Mouse (Mus musculus): ENCODE data around the gene Ryr3. TPM values are rescaled to one million over a fixed set of nuclear protein-coding genes. Genes with fewer than 3 reads are reported as not detected.

The Ryr3 gene
- polyA plus RNA-seq, 1 experiment from 2014 or later = 0.10 TPM

DNA sequence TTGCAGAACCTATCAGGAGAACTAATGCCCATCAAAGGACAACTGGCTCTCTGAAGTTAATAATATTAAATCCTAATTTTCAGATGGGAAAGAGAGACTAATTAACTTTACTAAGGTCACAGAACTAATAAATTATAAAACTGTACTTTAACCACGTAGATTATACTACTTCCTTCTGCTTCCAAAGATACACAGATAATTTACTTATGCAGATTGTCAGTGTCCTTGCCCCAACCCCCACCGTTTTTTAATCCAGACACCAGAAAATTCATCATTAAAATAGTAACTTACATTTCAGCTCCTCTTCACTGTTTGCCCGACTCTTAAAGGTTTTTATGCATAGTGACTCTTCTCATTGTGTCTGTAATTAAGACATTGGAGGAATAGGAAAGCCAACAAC lies 621.1 kb downstream of the Ryr3 start:
- no peak overlapping the region for H3K4me3 ChIP-seq (replicated peaks)
- no peaks in the 10 kb centered on the region for H3K9me3 ChIP-seq
- H3K4me2 ChIP-seq = no peak overlapping the region
- no peak overlapping the region for H3K27ac ChIP-seq
- WGBS = 79% methylated on average over 3 of the region's 3 CpGs
- H3K27me3 ChIP-seq = no peaks in the 10 kb centered on the region
- H3K36me3 ChIP-seq = no peaks in the 10 kb centered on the region
- no peak for ATAC-seq (ENCODE audit: insufficient number of reproducible peaks, insufficient read depth, low FRiP score, low TSS enrichment, low read depth)
- H3K9ac ChIP-seq (replicated peaks) = no peak overlapping the region
- H3K4me1 ChIP-seq (replicated peaks) = no peaks in the 10 kb centered on the region

GRCm38 (mm10) chr2:112593781-112594180 lies 623.1 kb downstream of the Ryr3 start:
- no peak for ATAC-seq (ENCODE audit: insufficient number of reproducible peaks, insufficient read depth, low FRiP score, low TSS enrichment, low read depth)
- Histone ChIP-seq H3K36me3 (no peaks in the 10 kb centered on the region), H3K4me1 (replicated peaks) (no peaks in the 10 kb centered on the region), H3K9ac (replicated peaks) (no peak overlapping the region), H3K4me2 (no peak overlapping the region), H3K27me3 (no peaks in the 10 kb centered on the region), H3K4me3 (replicated peaks) (no peak overlapping the region), H3K27ac (no peak overlapping the region), H3K9me3 (no peaks in the 10 kb centered on the region)
- WGBS = 92% methylated on average over 2 of the region's 2 CpGs

GRCm38 (mm10) chr2:112593322-112593721 lies 623.6 kb downstream of the Ryr3 start:
- Histone ChIP-seq H3K9me3 (no peaks in the 10 kb centered on the region), H3K4me1 (replicated peaks) (no peaks in the 10 kb centered on the region), H3K27me3 (no peaks in the 10 kb centered on the region), H3K4me2 (no peak overlapping the region), H3K36me3 (no peaks in the 10 kb centered on the region), H3K9ac (replicated peaks) (no peak overlapping the region), H3K4me3 (replicated peaks) (no peak overlapping the region), H3K27ac (no peak overlapping the region)
- 70% methylated on average over 2 of the region's 2 CpGs for WGBS
- ATAC-seq (ENCODE audit: insufficient number of reproducible peaks, insufficient read depth, low FRiP score, low TSS enrichment, low read depth) = no peak

DNA sequence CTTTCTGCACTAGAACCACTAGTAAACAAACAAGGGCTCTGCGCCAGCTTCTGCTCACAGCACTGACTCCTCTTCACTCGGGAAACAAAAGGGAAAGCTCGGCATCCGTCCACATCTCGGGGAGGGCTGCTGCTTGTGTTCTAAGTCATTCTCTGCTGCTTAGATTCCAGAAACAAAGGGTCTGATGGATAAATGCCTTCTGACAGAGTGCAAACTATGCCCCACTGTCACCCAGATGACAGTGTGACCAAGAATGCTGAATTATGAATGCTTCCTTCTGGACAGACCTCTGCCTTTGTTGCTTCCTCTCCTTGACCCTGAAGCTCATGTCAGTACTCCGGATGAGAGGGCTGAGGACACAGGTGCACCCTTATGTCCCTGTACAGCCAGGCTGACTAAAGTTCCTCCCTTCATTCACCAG lies 625.4 kb downstream of the Ryr3 start:
- no peaks in the 10 kb centered on the region for H3K9me3 ChIP-seq
- 83% methylated on average over 6 of the region's 6 CpGs for WGBS
- no peak overlapping the region for H3K4me3 ChIP-seq (replicated peaks)
- H3K36me3 ChIP-seq = no peaks in the 10 kb centered on the region
- no peak overlapping the region for H3K27ac ChIP-seq
- H3K4me2 ChIP-seq = no peak overlapping the region
- no peak overlapping the region for H3K9ac ChIP-seq (replicated peaks)
- ATAC-seq (ENCODE audit: insufficient number of reproducible peaks, insufficient read depth, low FRiP score, low TSS enrichment, low read depth) = no peak
- H3K27me3 ChIP-seq = no peaks in the 10 kb centered on the region
- H3K4me1 ChIP-seq (replicated peaks) = no peaks in the 10 kb centered on the region

GRCm38 (mm10) chr2:112590985-112591384 lies 625.9 kb downstream of the Ryr3 start:
- no peaks in the 10 kb centered on the region for H3K36me3 ChIP-seq

More at GRCm38 (mm10) chr2:112590985-112591384, 625.9 kb downstream of the Ryr3 start:
- Histone ChIP-seq H3K9ac (replicated peaks) (no peak overlapping the region), H3K4me1 (replicated peaks) (no peaks in the 10 kb centered on the region), H3K4me3 (replicated peaks) (no peak overlapping the region), H3K4me2 (no peak overlapping the region), H3K27me3 (no peaks in the 10 kb centered on the region), H3K9me3 (no peaks in the 10 kb centered on the region), H3K27ac (no peak overlapping the region)
- ATAC-seq (ENCODE audit: insufficient number of reproducible peaks, insufficient read depth, low FRiP score, low TSS enrichment, low read depth) = no peak
- WGBS = 81% methylated on average over 7 of the region's 7 CpGs

Small RNA genes lying within 50 kb of the gene (microRNA-seq; reads per million reads assigned to microRNA genes)
- gene Gm44374 = not detected

Other genes with a start within 250 kb of the Ryr3 start
- not detected in 2 replicates for gene Tmco5b, start 68.6 kb upstream of the Ryr3 start, polyA plus RNA-seq (2016; fragmentation: Nextera tagmentation; extraction: Ambion mirVana)
- 2.1 and 2.4 TPM in 2 replicates for gene Fmn1, start 110.6 kb upstream of the Ryr3 start, polyA plus RNA-seq (2016; fragmentation: Nextera tagmentation; extraction: Ambion mirVana)